Mouse (Mus musculus) gastrocnemius, adult 18-20 months (tissue): ENCODE results near the gene Plbd1. TPM values are rescaled to one million over a fixed set of nuclear protein-coding genes. Genes with fewer than 3 reads are reported as not detected.

Experiments
- DNase-seq: peaks from one replicate; pipeline ENCODE4 v3.0.0; 2021; ENCODE audit warnings: low spot score
- total RNA-seq, 2 experiments: library from RNA; stranded (reverse); gene quantifications; 2 replicates each; pipeline ENCODE4 v1.2.3; 2021

Plbd1 gene
- total RNA-seq, 2 experiments from 2014 or later, result 15.1 to 20.8 TPM

DNA sequence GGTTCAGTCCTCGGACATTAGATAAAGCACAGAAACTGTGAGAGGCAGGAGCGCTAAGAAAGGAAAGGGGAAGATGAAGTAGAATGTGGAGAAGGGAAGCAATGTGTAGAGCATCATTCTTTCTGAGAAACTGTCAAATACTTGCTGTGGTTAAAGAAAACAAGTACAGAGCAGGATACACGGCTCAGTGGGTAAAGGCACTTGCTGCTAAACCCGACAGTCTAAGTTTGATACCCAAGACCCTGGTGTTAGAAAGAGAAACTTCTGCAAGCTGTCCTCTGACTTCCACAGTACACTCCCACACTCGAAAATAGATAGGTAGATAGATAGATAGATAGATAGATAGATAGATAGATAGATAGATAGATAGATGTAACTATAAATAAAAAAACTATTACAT is 8.4 kb downstream of the Plbd1 start:
- no peak for DNase-seq

DNA sequence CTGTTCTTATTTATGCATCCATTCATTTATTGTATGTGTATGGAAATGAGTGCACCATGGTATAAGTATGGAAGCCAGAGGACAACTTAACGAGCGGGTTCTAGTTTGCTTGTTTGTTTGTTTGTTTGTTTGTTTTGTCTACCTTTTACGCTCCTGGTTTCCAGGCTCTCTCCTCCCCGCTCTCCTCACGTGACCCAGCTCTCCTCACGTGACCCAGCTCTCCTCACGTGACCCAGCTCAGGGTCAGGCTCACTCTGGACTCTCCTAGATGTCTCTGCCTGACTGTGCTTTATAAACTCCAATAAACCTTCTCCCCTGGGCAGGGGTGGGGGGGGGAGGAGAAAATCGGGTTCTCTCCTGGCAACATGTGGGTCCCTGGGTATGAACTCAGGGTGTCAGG is 11.1 kb downstream of the Plbd1 start:
- DNase-seq, result no peak

DNA sequence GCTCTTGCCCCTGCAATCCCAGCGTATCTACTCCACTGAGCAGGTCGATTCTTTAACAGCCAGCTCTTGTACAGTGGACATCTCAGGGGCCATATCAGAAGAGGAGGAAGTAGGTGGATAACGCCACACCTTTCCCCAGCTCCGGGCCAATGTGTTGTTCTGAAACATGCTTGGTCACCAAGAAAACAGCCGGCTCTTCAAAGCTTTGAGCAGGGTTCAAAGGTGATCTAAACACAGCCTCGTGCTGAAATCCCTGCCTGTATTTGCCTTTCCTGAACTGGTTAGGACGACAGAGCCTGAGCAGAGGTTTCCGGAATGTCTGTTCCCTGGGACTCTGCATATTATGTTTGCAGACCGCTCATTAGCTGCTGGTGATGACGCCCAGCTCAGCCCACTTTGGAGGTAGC is 14.3 kb downstream of the Plbd1 start:
- no peak for DNase-seq

DNA sequence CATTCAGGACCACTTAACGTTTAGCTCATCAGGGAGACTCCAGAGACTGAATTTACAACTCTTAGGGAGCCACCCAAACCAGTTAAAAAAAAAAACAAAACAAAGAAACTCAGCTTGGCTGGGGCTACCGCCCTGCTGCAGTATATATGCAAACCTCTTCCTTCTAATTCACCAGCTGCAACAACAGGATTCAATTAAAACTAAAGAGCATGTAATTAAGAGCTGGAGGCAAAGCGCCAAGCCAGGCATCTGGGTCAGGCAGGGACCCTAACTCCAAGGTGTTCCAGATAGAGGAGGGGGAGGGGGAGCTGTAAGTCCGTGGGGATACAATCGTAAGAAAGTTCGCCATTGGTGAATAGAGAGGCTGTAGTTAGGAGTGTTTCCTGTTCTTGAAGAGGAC is 15.5 kb downstream of the Plbd1 start:
- no peak for DNase-seq

DNA sequence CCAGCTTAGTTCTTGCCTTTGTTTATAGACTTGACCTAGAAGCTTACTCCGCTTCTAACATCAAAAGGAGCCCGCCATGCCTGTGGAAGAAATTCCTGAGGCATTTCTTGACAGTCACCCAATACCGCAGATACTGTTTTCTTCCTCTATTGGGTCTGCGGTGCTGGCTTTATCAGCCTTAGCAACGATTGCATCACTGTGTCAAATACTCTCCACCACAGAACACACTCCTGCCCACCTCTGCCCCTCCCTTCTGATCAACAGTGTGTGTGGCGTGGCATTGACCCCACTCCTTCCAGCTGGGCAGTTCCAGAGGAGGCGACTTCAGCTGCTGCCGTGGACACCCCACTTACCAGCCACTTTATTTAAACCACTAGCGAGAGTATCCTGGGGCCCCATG is 16.0 kb downstream of the Plbd1 start:
- DNase-seq, result no peak

DNA sequence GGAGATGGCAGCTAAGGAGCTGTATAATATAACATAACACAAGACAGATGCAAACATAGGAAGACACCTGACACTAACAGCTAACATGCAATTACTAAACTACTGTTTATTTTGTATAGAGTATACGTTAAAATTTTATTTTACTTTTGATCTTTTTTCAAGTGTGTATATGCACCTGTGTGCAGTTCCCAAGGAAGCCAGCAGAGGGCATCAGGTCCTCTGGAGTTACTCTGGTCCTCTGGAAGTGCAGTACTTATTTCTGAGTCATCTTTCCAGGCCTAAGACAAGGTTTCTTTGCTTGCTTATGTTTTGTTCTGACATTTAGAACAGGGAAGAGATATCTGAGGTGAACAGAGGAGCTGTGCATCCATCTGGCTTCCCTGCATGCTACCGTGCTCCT is 17.6 kb downstream of the Plbd1 start:
- no peak for DNase-seq

DNA sequence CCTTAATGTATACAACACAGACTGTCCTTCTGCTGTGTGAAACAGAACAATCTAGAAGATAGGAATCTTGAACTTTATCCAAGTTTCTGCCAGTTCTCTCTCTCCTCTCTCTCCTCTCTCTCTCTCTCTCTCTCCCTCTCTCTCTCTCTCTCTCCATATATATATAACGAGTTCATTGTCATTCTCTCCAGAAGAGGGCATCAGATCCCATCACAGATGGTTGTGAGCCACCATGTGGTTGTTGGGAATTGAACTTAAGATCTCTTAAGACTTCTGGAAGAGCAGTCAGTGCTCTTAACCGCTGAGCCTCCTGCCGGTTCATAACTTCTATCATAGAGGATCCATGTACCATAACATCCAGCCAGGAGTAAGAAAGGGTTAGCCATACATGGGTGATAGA is 26.7 kb downstream of the Plbd1 start:
- no peak for DNase-seq

DNA sequence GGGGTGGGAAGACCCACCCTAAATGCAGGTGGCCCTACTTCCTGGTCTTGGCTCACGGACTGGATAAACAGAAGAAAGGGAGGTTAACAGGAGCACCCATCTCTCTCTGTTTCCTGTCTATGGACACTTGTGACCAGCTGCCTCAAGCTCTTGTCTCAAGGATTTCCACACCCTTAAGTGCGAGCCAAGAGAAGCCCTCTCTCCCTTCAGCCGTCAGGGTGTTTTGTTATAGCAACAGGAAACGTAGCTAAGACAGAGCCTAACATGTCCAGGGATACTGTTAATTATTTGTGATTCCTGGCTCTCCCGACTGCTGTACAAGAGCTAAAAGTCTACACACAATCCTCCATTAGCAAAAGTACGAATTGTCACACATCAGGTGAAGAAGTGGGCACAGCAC is 28.0 kb downstream of the Plbd1 start:
- DNase-seq, result no peak

DNA sequence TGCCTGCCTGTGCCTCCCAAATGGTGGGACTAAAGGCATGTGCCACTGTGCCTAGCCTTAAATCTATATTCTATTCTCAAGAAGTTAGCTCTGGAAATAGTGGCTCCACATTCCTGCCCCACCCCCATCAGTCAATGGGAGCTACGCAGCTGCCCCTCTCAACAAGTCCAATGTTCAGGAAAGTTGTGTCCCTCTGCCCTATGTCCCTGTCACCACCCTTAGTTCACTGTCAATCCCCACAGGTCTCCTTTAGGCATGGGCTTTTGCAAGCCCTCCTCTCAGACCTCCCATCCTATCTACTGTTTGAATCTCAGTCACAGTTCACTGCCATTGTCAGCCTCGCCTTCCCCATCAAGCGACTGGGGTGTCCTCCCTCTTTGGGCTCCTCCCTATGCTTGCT is 28.6 kb downstream of the Plbd1 start:
- DNase-seq, result no peak

DNA sequence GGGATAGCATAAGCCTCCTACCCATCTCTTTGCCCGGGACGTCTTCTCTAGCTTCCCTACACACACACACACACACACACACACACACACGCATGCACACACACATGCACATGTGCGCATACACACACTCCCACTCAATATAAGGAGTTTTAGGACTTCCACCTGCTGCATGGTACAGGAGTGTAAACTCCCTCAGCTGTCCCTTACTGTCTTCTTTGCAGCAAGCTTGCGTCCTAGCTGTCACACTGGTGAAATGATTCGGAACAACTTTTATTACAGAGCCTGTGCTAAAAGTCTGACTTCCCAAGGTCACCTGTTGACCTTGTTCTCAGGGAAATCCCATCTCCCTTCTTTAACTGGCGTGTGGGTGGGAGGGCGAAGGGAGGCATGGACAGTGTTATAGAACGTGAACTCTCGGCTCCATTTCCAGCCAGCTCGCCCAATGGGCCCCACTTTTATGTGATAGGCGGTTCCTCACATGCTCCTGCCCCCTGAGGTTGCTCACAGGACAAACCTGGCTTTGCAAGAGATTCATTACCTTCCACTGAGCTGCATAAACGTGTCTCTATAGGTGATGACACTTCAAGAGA is 29.7 kb downstream of the Plbd1 start:
- DNase-seq, result no peak

DNA sequence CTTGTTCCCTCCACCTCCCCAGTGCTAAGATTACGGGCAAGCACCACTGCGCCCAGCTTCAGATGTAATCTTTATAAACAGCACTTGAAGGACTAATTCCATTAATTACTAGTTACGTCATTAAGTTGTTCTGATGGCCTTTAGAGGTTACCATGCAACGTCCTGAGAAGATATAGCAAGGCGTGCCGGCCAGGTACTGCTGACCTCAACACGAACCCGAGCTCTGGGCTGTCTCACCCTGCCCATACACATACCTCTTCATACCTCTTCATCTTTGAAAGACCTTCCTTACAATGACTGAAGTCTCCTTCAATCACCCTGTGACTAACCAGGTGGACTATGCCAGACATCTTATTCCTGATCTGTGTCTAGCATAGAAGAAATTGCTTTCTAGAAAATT is 30.2 kb downstream of the Plbd1 start:
- no peak for DNase-seq

DNA sequence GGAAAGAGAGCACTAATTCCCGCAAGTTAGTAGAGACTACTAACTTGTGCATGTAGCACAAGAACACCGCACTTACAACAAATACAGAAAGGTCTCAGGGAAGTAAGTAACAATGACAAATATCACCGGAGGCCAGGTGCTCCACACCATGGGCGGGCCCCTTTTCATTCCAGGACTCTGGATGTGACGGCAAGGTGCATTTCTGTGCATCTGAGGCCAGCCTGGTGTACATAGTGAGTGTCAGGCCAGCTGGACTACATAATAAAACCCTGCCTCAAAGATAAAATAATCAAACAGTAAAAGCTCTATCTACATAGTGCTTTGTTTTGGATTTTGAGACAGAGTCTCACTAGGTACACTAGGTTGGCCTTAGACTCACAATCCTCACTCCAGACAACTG is 32.1 kb downstream of the Plbd1 start:
- DNase-seq, result no peak

DNA sequence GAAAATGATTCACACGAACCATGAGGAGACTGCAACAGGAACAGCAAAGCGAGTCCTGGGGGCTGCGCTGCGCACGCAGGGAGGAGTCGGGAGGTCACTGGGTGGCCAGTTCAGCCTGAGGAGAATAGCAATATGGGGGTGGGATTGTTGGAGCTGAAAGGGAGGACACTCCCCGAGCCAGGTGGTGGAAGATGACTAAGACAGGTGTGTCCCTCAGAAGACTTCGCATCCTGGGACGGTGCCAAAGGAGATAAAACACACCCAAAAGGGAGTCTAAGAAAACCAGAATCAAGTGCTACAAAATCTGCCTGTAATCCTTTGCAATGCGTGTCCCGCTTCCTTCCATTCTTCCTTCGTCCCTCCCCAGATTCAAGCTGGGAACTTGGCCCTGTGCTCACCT is 36.3 kb downstream of the Plbd1 start:
- DNase-seq, result no peak

DNA sequence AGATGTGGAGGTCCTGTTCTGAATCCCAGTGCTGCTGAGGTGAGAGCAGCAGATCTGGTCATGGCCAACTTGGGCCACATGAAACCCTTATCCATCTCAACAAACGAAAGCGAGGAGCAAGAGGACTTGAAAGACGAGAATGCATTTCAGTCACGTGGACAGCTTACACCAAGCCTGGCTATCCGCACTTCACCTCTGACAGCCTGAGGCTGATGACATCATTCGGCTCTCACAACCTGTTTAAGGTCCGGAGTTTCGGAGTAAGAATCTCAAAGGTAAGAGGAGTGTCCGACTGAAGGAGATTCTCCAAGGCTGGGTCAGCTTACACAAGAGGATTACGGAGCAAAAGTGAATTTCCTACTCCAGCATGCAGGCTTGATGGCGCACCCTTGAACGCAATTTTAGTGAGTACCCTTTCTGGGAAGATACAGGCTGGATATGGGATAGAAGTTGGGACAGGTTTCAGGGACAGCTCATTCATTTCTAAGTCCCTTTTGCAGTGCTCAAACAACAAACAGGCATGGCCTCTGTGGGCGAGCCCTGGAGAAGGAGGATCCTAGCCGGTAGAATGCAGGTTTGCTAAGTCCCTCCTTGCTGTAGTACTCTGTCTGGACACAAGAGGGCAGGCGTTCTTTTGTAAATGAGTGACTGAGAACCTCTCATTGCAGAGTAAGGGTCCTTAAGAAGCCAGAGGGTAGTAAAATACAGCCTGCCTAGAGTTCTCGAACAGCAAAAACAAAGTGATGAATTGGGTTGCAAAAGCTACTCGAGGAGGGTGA is 41.2 kb downstream of the Plbd1 start:
- peak; percentile 73 for DNase-seq

DNA sequence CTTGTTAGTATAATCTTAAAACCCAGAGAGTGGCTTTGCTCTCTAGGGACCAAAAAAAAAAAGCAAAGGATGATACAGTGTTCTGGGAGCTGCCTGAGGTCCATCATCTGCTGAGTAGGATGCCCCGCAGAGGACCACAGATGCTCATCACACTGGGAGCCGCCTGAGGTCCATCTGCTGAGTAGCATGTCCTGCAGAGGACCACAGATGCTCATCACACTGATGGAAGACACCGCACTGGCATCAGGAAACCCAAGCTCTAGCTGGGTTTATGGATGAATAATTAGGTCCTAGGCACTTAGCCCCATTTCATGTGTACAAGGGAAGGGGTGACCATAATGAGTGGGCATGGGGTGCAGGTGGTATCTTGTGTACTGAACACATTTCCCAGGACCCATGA is 47.6 kb downstream of the Plbd1 start:
- DNase-seq, result no peak

DNA sequence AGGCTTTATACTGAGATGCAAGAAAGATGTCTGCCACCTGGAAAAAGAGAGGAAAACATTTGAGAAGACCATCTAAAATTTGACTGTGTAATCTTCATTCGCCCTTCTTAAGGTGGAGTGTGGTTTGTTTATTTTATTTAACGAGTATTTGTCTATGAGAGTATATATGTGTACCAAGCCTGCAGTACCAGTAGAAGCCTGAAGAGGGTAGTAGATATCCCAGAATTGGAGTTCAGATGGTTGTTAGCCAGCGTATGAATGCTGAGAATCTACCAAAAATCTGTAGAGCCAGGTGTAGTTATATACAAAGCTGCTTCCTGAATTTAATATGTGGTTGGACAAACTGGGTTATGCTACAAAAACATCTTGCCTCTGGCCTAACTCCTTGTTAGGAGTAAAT is 49.4 kb downstream of the Plbd1 start:
- DNase-seq, result no peak

DNA sequence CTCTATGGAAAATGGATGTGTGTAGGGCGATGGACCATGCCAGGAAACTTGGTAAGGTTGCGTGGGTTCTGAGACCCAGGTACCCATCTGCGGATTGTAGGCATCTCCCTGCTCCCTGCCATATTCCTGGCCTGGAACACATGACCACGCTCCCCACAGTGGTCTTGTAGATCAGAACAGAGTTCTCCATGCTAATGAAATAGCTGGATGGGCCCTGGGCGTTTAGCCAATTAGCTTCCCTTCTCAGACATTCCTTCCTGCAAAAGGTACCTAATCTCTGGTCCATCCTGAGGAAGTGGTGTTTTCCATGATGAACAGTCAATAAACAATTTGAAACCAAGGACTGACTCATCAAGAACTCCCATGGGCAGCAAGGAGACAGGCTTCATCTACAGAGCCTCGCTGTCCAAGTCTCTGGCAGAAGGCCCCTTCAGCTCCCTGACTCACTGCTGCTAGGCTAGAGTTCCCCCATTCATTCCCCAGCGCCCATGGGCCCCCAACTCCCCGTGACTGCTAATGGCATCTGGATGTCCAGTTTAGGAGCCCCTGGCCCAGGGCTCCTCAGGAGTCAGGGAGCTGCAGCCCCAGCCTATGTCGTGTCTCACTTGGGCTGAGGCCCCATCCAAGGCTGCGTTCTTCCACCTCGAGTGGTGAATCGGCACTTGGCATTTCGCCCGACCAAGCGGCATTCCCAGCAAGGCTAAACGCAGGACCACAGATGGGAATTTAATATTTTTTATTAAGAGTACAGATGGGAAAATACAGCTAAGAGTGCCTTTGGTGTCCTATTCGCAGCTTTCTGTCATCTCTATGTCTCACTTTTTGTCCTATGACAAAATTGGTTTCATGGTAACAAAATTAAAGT is 50.1 kb downstream of the Plbd1 start:
- DNase-seq, result no peak

DNA sequence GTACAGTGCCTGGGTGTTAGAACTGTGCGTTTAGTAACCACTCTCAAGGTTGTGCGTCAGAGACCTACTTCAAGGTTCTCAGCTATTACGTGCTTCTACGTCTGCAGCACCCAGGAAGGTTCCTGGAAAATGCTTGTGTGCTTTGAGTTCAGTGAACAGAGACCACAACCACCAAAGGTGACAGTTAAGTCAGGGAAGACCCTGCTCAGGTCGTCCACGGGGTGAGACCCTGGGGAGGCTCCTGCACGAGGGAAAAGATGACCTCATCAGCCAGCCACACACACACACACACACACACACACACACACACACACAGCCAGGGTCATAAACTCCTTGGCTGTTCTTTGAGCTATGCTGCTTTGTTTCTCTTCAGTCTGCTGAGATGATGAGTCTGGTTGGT is 59.1 kb downstream of the Plbd1 start:
- no peak for DNase-seq

DNA sequence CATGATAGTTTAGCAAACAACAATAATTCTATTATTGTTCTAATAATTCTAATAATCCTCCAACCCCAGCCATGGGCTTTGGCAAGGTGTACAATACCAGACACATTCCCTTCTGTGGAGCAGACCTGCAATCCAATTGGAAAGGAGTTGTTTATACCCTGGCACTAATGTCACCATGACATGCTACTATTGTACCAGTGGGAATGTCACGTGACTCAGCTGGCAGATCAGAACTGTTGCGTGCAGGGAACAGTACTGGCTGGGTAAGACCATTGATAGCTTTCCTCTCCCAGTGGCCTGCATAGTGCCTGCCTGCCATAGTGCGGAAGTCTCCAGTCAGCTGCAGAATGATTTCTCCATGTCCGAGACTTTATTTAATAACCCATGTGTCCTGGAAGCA is 67.2 kb downstream of the Plbd1 start:
- DNase-seq, result no peak

DNA sequence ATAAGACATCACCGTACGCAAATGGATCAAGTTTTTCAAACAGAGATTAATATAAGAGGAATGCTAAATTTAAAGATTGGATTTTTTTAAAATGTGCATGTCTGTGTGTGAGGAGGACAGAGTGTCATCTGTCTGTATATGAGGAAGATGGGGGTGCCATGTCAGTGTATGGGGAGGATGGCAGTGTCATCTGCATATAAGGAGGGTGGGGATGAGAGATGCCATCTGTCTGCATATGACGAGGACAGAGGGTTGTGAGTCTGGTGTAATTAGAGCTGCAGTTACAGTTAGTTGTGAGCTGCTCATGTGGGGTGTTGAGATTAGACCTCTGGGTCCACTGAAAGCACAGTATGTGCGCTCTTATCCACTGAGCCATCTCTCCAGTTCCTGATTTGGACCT is 71.0 kb downstream of the Plbd1 start:
- DNase-seq, result no peak

DNA sequence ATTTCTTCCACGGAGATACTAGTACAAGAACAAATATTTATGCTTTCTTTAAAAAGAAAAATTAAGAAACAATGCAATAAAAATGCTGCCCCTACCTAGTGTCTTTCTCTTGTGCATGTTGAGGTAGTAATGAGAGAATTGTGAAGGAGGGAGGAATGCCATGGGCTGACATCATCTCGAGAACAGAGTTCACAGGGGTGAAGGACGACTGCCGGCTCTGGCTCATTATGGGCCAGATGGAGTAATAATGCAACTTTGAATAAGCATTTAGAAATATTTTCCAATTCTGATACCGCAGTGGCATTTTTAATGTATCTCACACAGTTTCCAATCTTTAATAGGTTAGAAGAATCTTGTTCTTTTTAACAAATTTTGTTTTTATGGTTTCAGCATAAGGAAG is 95.7 kb downstream of the Plbd1 start:
- no peak for DNase-seq
